Mouse (Mus musculus) neural tube, embryonic 15.5 days (tissue): ENCODE measurements at regions not wholly inside any gene's neighbourhood (a gene's known extent, or its start where the extent isn't known, plus 50 kb on each side); places are given as distances from the start of the nearest gene placed in this dataset.

Source experiments
- ATAC-seq: fragments of 200-750 bp; cut with Nextera tagmentation; 2 replicates; pipeline ENCODE4 v1.8.0; 2017; ENCODE audit warnings: mild to moderate bottlenecking, moderate TSS enrichment, moderate library complexity; ENCODE audit not compliant: low FRiP score
- H3K27ac ChIP-seq: fragments of 300-500 bp; sonication (generic); replicated peaks from 2 replicates; pipeline ENCODE4 v1.5.1; 2015; ENCODE audit warnings: mild to moderate bottlenecking, inconsistent platforms
- H3K27me3 ChIP-seq: fragments of 300-500 bp; sonication (generic); replicated peaks from 2 replicates; pipeline ENCODE4 v1.6.1; 2015; ENCODE audit warnings: inconsistent platforms
- H3K36me3 ChIP-seq: fragments of 300-500 bp; sonication (generic); 2 replicates; pipeline ENCODE4 v1.6.1; 2015; ENCODE audit warnings: inconsistent platforms
- H3K4me1 ChIP-seq: fragments of 300-500 bp; sonication (generic); 2 replicates; pipeline ENCODE4 v1.6.1; 2015; ENCODE audit warnings: inconsistent platforms
- H3K4me2 ChIP-seq: fragments of 300-500 bp; sonication (generic); 2 replicates; pipeline ENCODE4 v1.6.1; 2015; ENCODE audit warnings: inconsistent platforms, mild to moderate bottlenecking, moderate library complexity
- H3K4me3 ChIP-seq: fragments of 300-500 bp; sonication (generic); replicated peaks from 2 replicates; pipeline ENCODE4 v1.5.1; 2015; ENCODE audit warnings: mild to moderate bottlenecking, inconsistent platforms
- H3K9ac ChIP-seq: fragments of 300-500 bp; sonication (generic); replicated peaks from 2 replicates; pipeline ENCODE4 v1.6.1; 2015; ENCODE audit warnings: mild to moderate bottlenecking, inconsistent platforms
- H3K9me3 ChIP-seq: fragments of 300-500 bp; sonication (generic); replicated peaks from 2 replicates; pipeline ENCODE4 v1.6.1; 2016; ENCODE audit warnings: inconsistent platforms
- WGBS: fragments of 180-500 bp; shearing (Covaris S2); methylation state at CpG from one replicate; pipeline ENCODE4 v1.1.7; 2015; ENCODE audit warnings: mixed read lengths; 5-methylcytosine and 5-hydroxymethylcytosine counted together

DNA sequence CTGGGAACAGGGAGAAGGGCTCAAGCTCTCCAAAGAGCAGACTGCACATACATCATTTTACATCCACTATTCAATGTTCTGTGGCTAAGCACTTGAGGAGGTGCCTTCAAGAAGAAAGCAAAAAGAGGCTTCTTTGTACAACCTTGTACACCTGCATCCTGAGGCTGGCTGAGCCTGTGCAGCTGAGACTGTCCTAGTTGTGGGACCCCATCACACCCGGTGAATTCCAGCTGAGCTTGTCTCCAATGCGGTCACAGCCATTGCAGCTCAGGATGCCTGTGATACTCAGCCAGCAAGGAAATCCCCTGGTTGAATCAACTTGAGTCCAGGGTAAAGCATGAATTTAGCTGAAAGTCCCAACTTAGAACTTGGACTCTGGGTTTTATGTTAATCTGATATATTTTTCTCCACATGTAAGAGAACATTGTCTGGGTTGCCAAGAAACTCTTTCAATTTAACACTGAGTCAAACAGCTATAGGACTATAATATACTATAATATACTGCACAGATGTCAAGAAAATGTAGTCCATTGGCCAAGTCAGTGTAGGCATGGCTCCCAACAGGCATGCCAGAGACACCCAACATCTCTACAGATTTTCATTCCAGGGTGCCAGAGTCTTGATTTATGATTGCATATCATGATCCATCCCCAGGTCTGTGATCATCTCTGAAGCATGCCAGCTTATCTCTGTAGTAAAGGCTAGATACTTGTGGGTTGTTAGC lies 599.2 kb downstream of the Pard3 start:
- WGBS: 93% methylated on average over 2 of the region's 2 CpGs
- Histone ChIP-seq H3K9ac (no peak overlapping the region), H3K4me2 (no peak overlapping the region), H3K9me3 (no peaks in the 10 kb centered on the region), H3K36me3 (no peaks in the 10 kb centered on the region), H3K4me1 (no peaks in the 10 kb centered on the region), H3K4me3 (no peak overlapping the region), H3K27ac (no peak overlapping the region), H3K27me3 (no peaks in the 10 kb centered on the region)
- no peak for ATAC-seq

DNA sequence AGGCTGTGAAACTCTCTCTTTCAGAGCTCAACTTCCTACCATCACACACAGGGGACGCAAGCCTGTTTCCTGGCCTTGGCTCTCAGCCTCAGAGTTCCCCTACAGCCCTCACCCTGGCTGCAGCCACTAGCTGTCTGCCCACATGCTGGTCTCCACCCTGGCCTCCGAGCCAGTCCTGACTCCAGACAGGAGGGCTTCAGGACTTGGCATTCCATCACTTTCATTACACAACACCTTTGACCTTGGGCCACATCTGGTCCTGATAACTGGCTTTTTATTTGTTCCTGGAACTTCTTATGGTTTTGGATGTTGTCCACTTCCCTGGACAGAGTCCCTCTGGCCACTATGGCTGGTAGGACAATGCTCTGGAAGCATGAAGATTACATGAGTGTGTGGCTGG lies 602.9 kb downstream of the Pard3 start:
- Histone ChIP-seq H3K36me3 (no peaks in the 10 kb centered on the region), H3K4me3 (no peak overlapping the region), H3K9ac (no peak overlapping the region), H3K27ac (no peak overlapping the region), H3K27me3 (no peaks in the 10 kb centered on the region), H3K4me1 (no peaks in the 10 kb centered on the region), H3K4me2 (no peak overlapping the region), H3K9me3 (no peaks in the 10 kb centered on the region)
- ATAC-seq: no peak
- WGBS: 79% methylated on average over 2 of the region's 2 CpGs

- Histone ChIP-seq H3K36me3 (no peaks in the 10 kb centered on the region), H3K9me3 (no peaks in the 10 kb centered on the region), H3K4me2 (no peak overlapping the region), H3K27ac (no peak overlapping the region), H3K9ac (no peak overlapping the region), H3K4me1 (no peaks in the 10 kb centered on the region), H3K27me3 (no peaks in the 10 kb centered on the region), H3K4me3 (no peak overlapping the region)
- no peak for ATAC-seq
- WGBS: 58% methylated on average over 2 of the region's 2 CpGs
These were observed 605.3 kb downstream of the Pard3 start for GRCm38 (mm10) chr8:127668991-127669390.

DNA sequence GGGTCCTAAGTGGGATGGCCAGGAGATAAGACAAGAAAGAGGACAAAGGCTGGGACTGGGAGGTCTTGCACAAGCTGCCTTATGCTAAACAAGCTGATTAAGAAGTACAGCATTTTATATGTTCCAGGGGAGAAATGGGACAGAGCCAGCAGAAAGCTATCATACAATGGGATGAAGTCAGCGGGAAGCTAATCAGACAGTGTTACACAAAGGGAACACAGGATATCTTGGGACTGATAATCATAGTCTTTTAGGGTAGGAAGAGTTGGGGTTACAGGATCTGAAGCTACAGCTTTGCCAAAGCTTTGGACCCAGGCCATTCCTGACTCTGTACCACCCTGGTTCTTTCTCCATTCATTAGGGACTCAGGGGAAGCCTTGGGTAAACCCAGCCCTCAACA lies 610.4 kb downstream of the Pard3 start:
- Histone ChIP-seq H3K36me3 (no peaks in the 10 kb centered on the region), H3K4me3 (no peak overlapping the region), H3K4me2 (no peak overlapping the region), H3K4me1 (no peaks in the 10 kb centered on the region), H3K9ac (no peak overlapping the region), H3K27ac (no peak overlapping the region), H3K27me3 (no peaks in the 10 kb centered on the region), H3K9me3 (no peaks in the 10 kb centered on the region)
- no peak for ATAC-seq
- 86% methylated on average over 1 of the region's 1 CpGs for WGBS

DNA sequence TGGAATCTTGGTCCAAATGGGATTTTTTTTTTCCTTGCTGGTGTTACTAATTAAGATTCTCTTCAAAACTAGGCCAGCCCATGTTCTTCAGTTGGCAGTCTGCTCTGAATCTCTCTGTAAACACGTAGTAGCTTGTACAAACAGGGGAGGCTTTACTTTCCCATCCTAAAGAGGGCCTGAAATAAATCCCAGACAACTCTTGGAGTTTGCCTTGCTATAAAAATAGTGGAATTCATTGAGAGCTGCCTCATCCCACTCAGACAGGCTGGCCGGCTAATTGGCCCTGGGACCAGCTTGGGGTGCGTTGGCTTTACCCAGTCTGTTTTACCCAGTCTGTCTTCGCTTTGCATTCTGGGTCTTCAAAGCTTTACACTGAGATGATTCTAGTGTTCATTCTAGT lies 611.7 kb downstream of the Pard3 start:
- H3K27ac ChIP-seq: no peak overlapping the region
- no peak overlapping the region for H3K9ac ChIP-seq
- no peak for ATAC-seq
- H3K4me3 ChIP-seq: no peak overlapping the region
- no peak overlapping the region for H3K4me2 ChIP-seq
- H3K36me3 ChIP-seq: no peaks in the 10 kb centered on the region
- no peaks in the 10 kb centered on the region for H3K4me1 ChIP-seq
- H3K9me3 ChIP-seq: no peaks in the 10 kb centered on the region
- 82% methylated on average over 4 of the region's 4 CpGs for WGBS
- H3K27me3 ChIP-seq: no peaks in the 10 kb centered on the region

- no peak overlapping the region for H3K9ac ChIP-seq
- no peaks in the 10 kb centered on the region for H3K27me3 ChIP-seq
- no peaks in the 10 kb centered on the region for H3K4me1 ChIP-seq
- ATAC-seq: no peak
- H3K36me3 ChIP-seq: no peaks in the 10 kb centered on the region
- no peak overlapping the region for H3K4me2 ChIP-seq
- WGBS: 81% methylated on average over 3 of the region's 3 CpGs
- H3K27ac ChIP-seq: no peak overlapping the region
- no peak overlapping the region for H3K4me3 ChIP-seq
- H3K9me3 ChIP-seq: no peaks in the 10 kb centered on the region
These were observed 616.5 kb downstream of the Pard3 start for GRCm38 (mm10) chr8:127680205-127680604.

DNA sequence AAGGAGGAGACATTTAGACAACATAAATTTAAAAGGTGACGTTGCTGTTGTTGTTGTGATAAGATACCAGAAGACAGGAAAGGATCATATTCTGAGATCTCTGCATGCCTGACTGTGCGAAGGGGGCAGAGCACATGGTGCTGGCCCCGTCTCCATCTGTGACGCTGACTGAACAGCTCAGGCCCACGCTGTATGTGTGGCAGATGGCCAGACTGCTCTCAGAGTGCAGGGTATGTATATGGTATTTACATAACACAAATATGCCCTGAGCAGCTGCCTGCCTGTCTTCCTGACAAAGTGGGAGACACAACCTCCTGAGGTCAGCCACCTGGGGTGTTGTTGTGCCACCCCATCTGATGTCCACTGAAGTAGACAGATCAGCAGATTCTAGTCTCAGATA lies 620.5 kb downstream of the Pard3 start:
- Histone ChIP-seq H3K9me3 (no peaks in the 10 kb centered on the region), H3K4me2 (no peak overlapping the region), H3K9ac (no peak overlapping the region), H3K36me3 (no peaks in the 10 kb centered on the region), H3K27ac (no peak overlapping the region), H3K27me3 (no peaks in the 10 kb centered on the region), H3K4me1 (no peaks in the 10 kb centered on the region), H3K4me3 (no peak overlapping the region)
- ATAC-seq: no peak
- 64% methylated on average over 5 of the region's 5 CpGs for WGBS

GRCm38 (mm10) chr8:127690792-127691191 lies 627.1 kb downstream of the Pard3 start:
- WGBS: 80% methylated on average over 4 of the region's 4 CpGs
- Histone ChIP-seq H3K36me3 (no peaks in the 10 kb centered on the region), H3K27me3 (no peaks in the 10 kb centered on the region), H3K9me3 (no peaks in the 10 kb centered on the region), H3K4me3 (no peak overlapping the region), H3K27ac (no peak overlapping the region), H3K4me1 (no peaks in the 10 kb centered on the region), H3K4me2 (no peak overlapping the region), H3K9ac (no peak overlapping the region)
- ATAC-seq: no peak

DNA sequence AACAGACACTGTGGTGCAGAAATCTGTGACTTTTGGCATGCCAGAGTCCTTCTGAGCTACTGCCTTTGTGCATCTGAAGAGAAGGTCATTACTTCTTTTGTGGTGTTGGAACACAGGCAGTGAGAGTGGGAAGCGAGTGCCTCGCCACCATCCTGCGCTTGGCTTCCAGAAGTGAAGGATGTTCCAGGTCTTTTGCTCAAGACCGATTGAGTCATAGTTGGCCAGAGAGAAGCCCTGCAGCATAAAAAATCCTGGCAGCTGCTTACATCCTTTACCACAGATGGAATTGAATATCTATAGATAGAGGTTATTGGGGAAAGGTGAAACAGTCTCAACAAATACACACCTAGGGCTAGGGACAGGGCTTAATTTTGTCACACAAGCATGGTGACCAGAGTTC lies 634.7 kb downstream of the Pard3 start:
- WGBS: 90% methylated on average over 4 of the region's 4 CpGs
- no peak overlapping the region for H3K4me2 ChIP-seq
- H3K9ac ChIP-seq: no peak overlapping the region
- no peak overlapping the region for H3K27ac ChIP-seq
- no peak for ATAC-seq
- H3K9me3 ChIP-seq: no peaks in the 10 kb centered on the region
- H3K4me1 ChIP-seq: no peaks in the 10 kb centered on the region
- H3K36me3 ChIP-seq: no peaks in the 10 kb centered on the region
- no peaks in the 10 kb centered on the region for H3K27me3 ChIP-seq
- H3K4me3 ChIP-seq: no peak overlapping the region

- no peaks in the 10 kb centered on the region for H3K36me3 ChIP-seq
- ATAC-seq: no peak
- H3K27me3 ChIP-seq: no peaks in the 10 kb centered on the region
- H3K4me1 ChIP-seq: peaks cover 10% of the 10 kb centered on the region
- H3K4me2 ChIP-seq: no peak overlapping the region
- no peak overlapping the region for H3K27ac ChIP-seq
- H3K4me3 ChIP-seq: no peak overlapping the region
- no peaks in the 10 kb centered on the region for H3K9me3 ChIP-seq
- H3K9ac ChIP-seq: no peak overlapping the region
- 52% methylated on average over 4 of the region's 4 CpGs for WGBS
These were observed 640.7 kb downstream of the Pard3 start for GRCm38 (mm10) chr8:127704406-127704805.

DNA sequence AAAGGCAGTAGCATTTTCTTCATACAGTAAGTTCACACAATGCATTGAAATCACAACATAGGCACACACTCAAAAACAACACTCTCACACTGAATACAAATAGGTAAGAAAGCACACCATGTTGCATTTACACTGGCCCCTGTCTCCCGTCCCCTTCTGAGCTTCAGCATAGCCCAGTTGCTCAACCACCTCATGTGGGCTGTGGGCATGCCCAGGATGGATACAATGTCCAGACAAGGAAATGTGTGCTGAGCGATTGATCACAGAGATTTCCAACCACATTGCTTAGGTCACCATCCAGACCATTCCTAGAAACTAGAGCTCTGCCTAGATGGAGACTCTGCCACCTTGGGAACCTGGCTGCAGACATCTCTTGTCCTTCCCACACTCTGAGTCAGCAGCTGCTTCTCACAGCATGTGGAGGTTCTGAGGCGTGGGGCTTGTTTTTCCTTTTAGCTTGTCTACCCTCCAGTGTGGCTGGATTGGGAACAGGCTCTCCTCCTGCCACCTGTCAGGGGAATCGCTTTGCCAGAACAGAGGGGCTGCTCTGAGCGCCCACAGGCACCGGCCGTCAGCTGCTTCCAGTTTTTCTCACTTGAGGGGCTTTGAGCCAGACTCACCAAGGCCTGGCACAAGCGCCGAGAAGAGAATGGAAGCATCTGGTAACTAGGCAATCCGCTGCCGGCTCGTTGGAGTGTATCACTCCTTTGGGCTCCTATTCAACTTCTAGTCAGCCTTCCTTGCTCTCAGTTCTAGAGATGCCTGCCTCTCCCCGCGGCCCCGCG lies 642.5 kb downstream of the Pard3 start:
- H3K27ac ChIP-seq: no peak overlapping the region; the same call in 1 of the 2 replicates
- ATAC-seq: peak; percentile 72
- peaks cover 10% of the 10 kb centered on the region for H3K4me1 ChIP-seq
- no peaks in the 10 kb centered on the region for H3K27me3 ChIP-seq
- H3K9ac ChIP-seq: no peak overlapping the region
- no peaks in the 10 kb centered on the region for H3K9me3 ChIP-seq
- peak overlapping the region; percentile 2; the same call in 1 of the 2 replicates for H3K4me2 ChIP-seq
- 38% methylated on average over 16 of the region's 16 CpGs for WGBS
- H3K4me3 ChIP-seq: no peak overlapping the region
- no peaks in the 10 kb centered on the region for H3K36me3 ChIP-seq

DNA sequence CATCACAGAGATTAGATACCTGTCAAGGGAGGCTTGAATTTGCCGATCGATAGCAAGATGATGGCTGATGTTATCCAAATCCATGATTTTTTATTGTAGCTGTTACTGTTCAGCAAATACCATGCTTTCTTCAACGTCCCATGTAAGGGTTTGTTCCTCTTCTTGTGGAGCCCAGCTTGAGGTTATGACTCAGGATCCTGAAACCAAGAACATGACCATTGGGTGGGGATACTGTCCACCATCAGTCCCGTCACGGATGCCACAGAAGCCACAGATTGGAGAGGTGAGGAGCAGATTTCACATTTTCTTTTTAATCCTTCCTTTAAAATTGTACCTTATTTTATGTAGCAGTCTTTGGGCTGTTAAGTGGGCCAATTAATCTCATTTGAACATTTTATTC lies 645.7 kb downstream of the Pard3 start:
- Histone ChIP-seq H3K4me3 (no peak overlapping the region), H3K27ac (no peak overlapping the region), H3K9me3 (no peaks in the 10 kb centered on the region), H3K36me3 (no peaks in the 10 kb centered on the region), H3K9ac (no peak overlapping the region), H3K4me1 (peaks cover 10% of the 10 kb centered on the region), H3K4me2 (no peak overlapping the region), H3K27me3 (no peaks in the 10 kb centered on the region)
- 98% methylated on average over 5 of the region's 5 CpGs for WGBS
- ATAC-seq: no peak
